Mouse (Mus musculus) thymus, postnatal 4 days (tissue): ENCODE measurements around the gene Olfr1461.

Experiments used
- DNase-seq: peaks from one replicate; pipeline ENCODE4 v3.0.0; 2021

Olfr1461 gene

GRCm38 (mm10) chr19:13162700-13163099 lies at the start of gene Olfr1461:
Olfr1461 (plus strand) TSS chr19:13163000.
- DNase-seq, result no peak

GRCm38 (mm10) chr19:13149449-13149848 lies 13.4 kb upstream of the Olfr1461 start, which contains the start of gene Olfr1459:
Olfr1459 (minus strand) TSS chr19:13149549.
- no peak for DNase-seq

GRCm38 (mm10) chr19:13185434-13185833 lies 22.6 kb downstream of the Olfr1461 start, which contains the start of gene Olfr1462:
Olfr1462 (plus strand) TSS chr19:13185734.
- DNase-seq, result no peak
